Mouse (Mus musculus) CD8-positive naive resting alpha-beta T cell, adult 2 months (primary cell): ENCODE data around the gene Ano10.

Experiments
- DNase-seq, 2 experiments: peaks; one replicate each; pipeline ENCODE4 v3.0.0; 2022; ENCODE audit warnings: low read depth in 2 of 2, low spot score in 2 of 2

The Ano10 gene

GRCm38 (mm10) chr9:122132145-122132544, 162.1 kb downstream of the Ano10 start:
- DNase-seq: no peak

- no peak for DNase-seq
Measured at GRCm38 (mm10) chr9:122130666-122131065, 163.6 kb downstream of the Ano10 start.

DNA sequence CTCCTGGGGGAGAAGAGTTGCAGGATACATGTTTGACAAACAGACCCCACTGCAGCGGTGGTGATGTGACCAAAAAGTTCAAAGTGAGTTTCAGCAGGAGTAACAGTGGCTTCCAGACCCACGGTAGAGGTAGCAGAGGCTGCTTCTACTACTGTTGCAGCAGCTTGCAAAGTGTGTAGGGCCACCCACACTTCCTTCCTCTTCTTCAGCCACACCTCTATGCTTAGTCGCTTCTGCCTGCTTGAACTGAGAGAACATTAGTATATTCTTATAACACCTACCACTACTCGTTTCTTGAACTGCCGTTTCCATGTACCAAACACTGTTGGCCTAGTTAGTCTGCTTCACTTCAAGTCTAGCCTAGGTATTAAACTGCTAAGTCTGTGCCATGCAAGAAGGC, 165.5 kb downstream of the Ano10 start:
- DNase-seq: peak; percentile 39 to 43

DNA sequence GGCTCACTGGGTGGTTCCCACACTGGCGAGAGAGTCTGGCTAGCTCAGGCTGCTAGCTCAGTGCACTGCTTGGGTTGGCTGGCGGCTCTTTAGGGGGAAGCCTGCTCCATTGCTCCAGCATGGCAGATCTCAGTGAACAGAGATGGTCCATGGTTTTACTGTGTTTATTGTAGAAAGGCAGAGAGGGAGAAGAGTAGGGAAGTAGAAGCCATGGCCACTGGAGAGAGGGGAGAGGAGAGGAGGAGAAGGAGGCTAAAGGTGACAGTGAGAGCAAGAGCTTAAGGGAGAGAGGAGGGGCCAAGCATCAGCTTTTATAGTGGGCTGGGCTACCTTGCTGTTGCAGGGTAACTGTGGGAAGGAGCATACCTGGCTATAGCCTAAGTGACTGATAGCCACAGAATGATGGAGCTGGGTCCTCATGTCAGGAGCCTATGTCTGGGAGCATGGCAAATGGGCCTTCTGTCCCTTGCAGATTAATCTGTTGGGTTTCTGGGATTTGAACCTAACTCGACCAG, 166.9 kb downstream of the Ano10 start:
- DNase-seq: no peak

DNA sequence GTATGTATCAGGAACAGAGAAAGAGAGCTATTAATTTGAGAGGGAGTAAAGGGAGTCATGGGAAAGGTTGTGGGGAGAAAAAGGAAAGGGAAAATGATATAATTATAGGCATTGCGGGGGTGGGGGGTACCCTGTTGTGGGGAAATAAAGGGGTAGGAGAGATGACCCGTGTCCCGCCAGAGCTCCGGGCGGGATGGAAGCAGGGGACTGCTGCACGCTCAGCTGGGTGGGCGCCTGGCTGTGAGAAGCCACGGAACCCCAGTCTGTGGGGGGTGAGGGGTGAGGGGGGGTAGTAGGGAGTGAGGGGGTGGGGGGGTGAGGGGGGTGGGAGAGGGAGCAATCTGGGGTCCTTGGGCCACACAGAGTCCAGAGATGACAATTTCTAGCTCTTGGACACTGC, 167.4 kb downstream of the Ano10 start:
- no peak for DNase-seq
